Mouse (Mus musculus): Measurements from ENCODE around the gene Spata21. TPM values are rescaled to one million over a fixed set of nuclear protein-coding genes. Genes with fewer than 3 reads are reported as not detected.

Gene Spata21
- polyA plus RNA-seq, 1 experiment from 2014 or later, result 0.95 TPM

GRCm38 (mm10) chr4:141113831-141114230, 25.7 kb downstream of the Spata21 start:
- no peak overlapping the region for H3K4me2 ChIP-seq (replicated peaks; ENCODE audit: low read depth, low read length)
- peaks cover 6% of the 10 kb centered on the region for H3K9me3 ChIP-seq (ENCODE audit: control insufficient read depth, low read length)
- H3K4me1 ChIP-seq (ENCODE audit: control insufficient read depth, insufficient read depth, low read length), result no peaks in the 10 kb centered on the region
- no peaks in the 10 kb centered on the region for H3K27me3 ChIP-seq (ENCODE audit: control insufficient read depth, insufficient read depth, low read length)
- 70% methylated on average over 7 of the region's 7 CpGs for WGBS
- no peak overlapping the region for H3K9ac ChIP-seq (ENCODE audit: low read depth, low read length)
- 0 out of 2 replicates have a peak, but pooled peaks have one; percentile 36 for ATAC-seq (ENCODE audit: low FRiP score, low TSS enrichment)
- no peak overlapping the region for H3K4me3 ChIP-seq (ENCODE audit: low read length)
- H3K36me3 ChIP-seq (ENCODE audit: control insufficient read depth, insufficient read depth, low read length), result peaks cover 77% of the 10 kb centered on the region
- H3K27ac ChIP-seq (ENCODE audit: low read depth, low read length), result no peak overlapping the region

- ATAC-seq (ENCODE audit: low FRiP score, low TSS enrichment), result no peak
- H3K27ac ChIP-seq (ENCODE audit: low read depth, low read length), result 0 out of 2 replicates have a peak overlapping the region, but pooled peaks have one; percentile 30
These were observed 26.4 kb downstream of the Spata21 start for GRCm38 (mm10) chr4:141114521-141114981.

GRCm38 (mm10) chr4:141115398-141115797, 27.3 kb downstream of the Spata21 start:
- H3K27me3 ChIP-seq (ENCODE audit: control insufficient read depth, insufficient read depth, low read length), result no peaks in the 10 kb centered on the region
- ATAC-seq (ENCODE audit: low FRiP score, low TSS enrichment), result no peak
- H3K4me1 ChIP-seq (ENCODE audit: control insufficient read depth, insufficient read depth, low read length), result no peaks in the 10 kb centered on the region
- no peak overlapping the region for H3K4me3 ChIP-seq (ENCODE audit: low read length)
- H3K27ac ChIP-seq (ENCODE audit: low read depth, low read length), result no peak overlapping the region
- WGBS, result 96% methylated on average over 8 of the region's 8 CpGs
- H3K4me2 ChIP-seq (replicated peaks; ENCODE audit: low read depth, low read length), result no peak overlapping the region
- H3K9ac ChIP-seq (ENCODE audit: low read depth, low read length), result no peak overlapping the region
- peaks cover 3% of the 10 kb centered on the region; the same call in 1 of the 2 replicates for H3K9me3 ChIP-seq (ENCODE audit: control insufficient read depth, low read length)
- peaks cover 75% of the 10 kb centered on the region for H3K36me3 ChIP-seq (ENCODE audit: control insufficient read depth, insufficient read depth, low read length)

More at GRCm38 (mm10) chr4:141114521-141114981, 26.4 kb downstream of the Spata21 start:
- 84% methylated on average over 6 of the region's 6 CpGs for WGBS
- Histone ChIP-seq H3K4me3 (ENCODE audit: low read length) (no peak overlapping the region), H3K9me3 (ENCODE audit: control insufficient read depth, low read length) (peaks cover 6% of the 10 kb centered on the region), H3K9ac (ENCODE audit: low read depth, low read length) (no peak overlapping the region), H3K27me3 (ENCODE audit: control insufficient read depth, insufficient read depth, low read length) (no peaks in the 10 kb centered on the region), H3K4me2 (replicated peaks; ENCODE audit: low read depth, low read length) (no peak overlapping the region), H3K36me3 (ENCODE audit: control insufficient read depth, insufficient read depth, low read length) (peaks cover 77% of the 10 kb centered on the region), H3K4me1 (ENCODE audit: control insufficient read depth, insufficient read depth, low read length) (no peaks in the 10 kb centered on the region)

GRCm38 (mm10) chr4:141118691-141119090, 30.6 kb downstream of the Spata21 start:
- peaks cover 53% of the 10 kb centered on the region for H3K36me3 ChIP-seq (ENCODE audit: control insufficient read depth, insufficient read depth, low read length)

GRCm38 (mm10) chr4:141120700-141121099, 32.6 kb downstream of the Spata21 start:
- no peak overlapping the region for H3K27ac ChIP-seq (ENCODE audit: low read depth, low read length)
- 26% methylated on average over 11 of the region's 11 CpGs for WGBS
- H3K9ac ChIP-seq (ENCODE audit: low read depth, low read length), result no peak overlapping the region
- H3K4me2 ChIP-seq (replicated peaks; ENCODE audit: low read depth, low read length), result no peak overlapping the region
- H3K9me3 ChIP-seq (ENCODE audit: control insufficient read depth, low read length), result no peaks in the 10 kb centered on the region
- H3K4me3 ChIP-seq (ENCODE audit: low read length), result no peak overlapping the region
- no peaks in the 10 kb centered on the region for H3K27me3 ChIP-seq (ENCODE audit: control insufficient read depth, insufficient read depth, low read length)
- peak; percentile 65 for ATAC-seq (ENCODE audit: low FRiP score, low TSS enrichment)
- H3K4me1 ChIP-seq (ENCODE audit: control insufficient read depth, insufficient read depth, low read length), result 0 out of 2 replicates have a peak, but pooled peaks cover 8% of the 10 kb centered on the region
- H3K36me3 ChIP-seq (ENCODE audit: control insufficient read depth, insufficient read depth, low read length), result peaks cover 35% of the 10 kb centered on the region

More at GRCm38 (mm10) chr4:141118691-141119090, 30.6 kb downstream of the Spata21 start:
- Histone ChIP-seq H3K4me1 (ENCODE audit: control insufficient read depth, insufficient read depth, low read length) (0 out of 2 replicates have a peak, but pooled peaks cover 7% of the 10 kb centered on the region), H3K27me3 (ENCODE audit: control insufficient read depth, insufficient read depth, low read length) (no peaks in the 10 kb centered on the region), H3K9me3 (ENCODE audit: control insufficient read depth, low read length) (no peaks in the 10 kb centered on the region), H3K4me2 (replicated peaks; ENCODE audit: low read depth, low read length) (no peak overlapping the region), H3K27ac (ENCODE audit: low read depth, low read length) (no peak overlapping the region), H3K4me3 (ENCODE audit: low read length) (no peak overlapping the region), H3K9ac (ENCODE audit: low read depth, low read length) (no peak overlapping the region)
- 81% methylated on average over 4 of the region's 4 CpGs for WGBS
- ATAC-seq (ENCODE audit: low FRiP score, low TSS enrichment), result no peak

GRCm38 (mm10) chr4:141122663-141123062, 34.5 kb downstream of the Spata21 start:
- H3K4me1 ChIP-seq (ENCODE audit: control insufficient read depth, insufficient read depth, low read length), result 0 out of 2 replicates have a peak, but pooled peaks cover 8% of the 10 kb centered on the region
- no peak overlapping the region for H3K4me2 ChIP-seq (replicated peaks; ENCODE audit: low read depth, low read length)
- H3K9me3 ChIP-seq (ENCODE audit: control insufficient read depth, low read length), result no peaks in the 10 kb centered on the region
- H3K27me3 ChIP-seq (ENCODE audit: control insufficient read depth, insufficient read depth, low read length), result no peaks in the 10 kb centered on the region
- no peak for ATAC-seq (ENCODE audit: low FRiP score, low TSS enrichment)
- no peak overlapping the region for H3K9ac ChIP-seq (ENCODE audit: low read depth, low read length)
- H3K4me3 ChIP-seq (ENCODE audit: low read length), result no peak overlapping the region
- peaks cover 17% of the 10 kb centered on the region for H3K36me3 ChIP-seq (ENCODE audit: control insufficient read depth, insufficient read depth, low read length)
- WGBS, result 71% methylated on average over 7 of the region's 7 CpGs
- H3K27ac ChIP-seq (ENCODE audit: low read depth, low read length), result no peak overlapping the region

- no peak overlapping the region for H3K27ac ChIP-seq (ENCODE audit: low read depth, low read length)
- no peaks in the 10 kb centered on the region for H3K9me3 ChIP-seq (ENCODE audit: control insufficient read depth, low read length)
- H3K4me1 ChIP-seq (ENCODE audit: control insufficient read depth, insufficient read depth, low read length), result 0 out of 2 replicates have a peak, but pooled peaks cover 8% of the 10 kb centered on the region
- no peaks in the 10 kb centered on the region for H3K27me3 ChIP-seq (ENCODE audit: control insufficient read depth, insufficient read depth, low read length)
- H3K4me3 ChIP-seq (ENCODE audit: low read length), result no peak overlapping the region
- H3K9ac ChIP-seq (ENCODE audit: low read depth, low read length), result no peak overlapping the region
- WGBS, result 22% methylated on average over 1 of the region's 1 CpGs
- peaks cover 12% of the 10 kb centered on the region for H3K36me3 ChIP-seq (ENCODE audit: control insufficient read depth, insufficient read depth, low read length)
- no peak overlapping the region for H3K4me2 ChIP-seq (replicated peaks; ENCODE audit: low read depth, low read length)
- no peak for ATAC-seq (ENCODE audit: low FRiP score, low TSS enrichment)
These were observed 34.9 kb downstream of the Spata21 start for GRCm38 (mm10) chr4:141123065-141123464.

- 63% methylated on average over 6 of the region's 6 CpGs for WGBS
- ATAC-seq (ENCODE audit: low FRiP score, low TSS enrichment), result no peak
- H3K27me3 ChIP-seq (ENCODE audit: control insufficient read depth, insufficient read depth, low read length), result no peaks in the 10 kb centered on the region
- no peak overlapping the region for H3K9ac ChIP-seq (ENCODE audit: low read depth, low read length)
- H3K4me1 ChIP-seq (ENCODE audit: control insufficient read depth, insufficient read depth, low read length), result peaks cover 38% of the 10 kb centered on the region
- no peaks in the 10 kb centered on the region for H3K9me3 ChIP-seq (ENCODE audit: control insufficient read depth, low read length)
- H3K4me3 ChIP-seq (ENCODE audit: low read length), result no peak overlapping the region
- no peaks in the 10 kb centered on the region for H3K36me3 ChIP-seq (ENCODE audit: control insufficient read depth, insufficient read depth, low read length)
- H3K27ac ChIP-seq (ENCODE audit: low read depth, low read length), result no peak overlapping the region
- no peak overlapping the region for H3K4me2 ChIP-seq (replicated peaks; ENCODE audit: low read depth, low read length)
These were observed 41.1 kb downstream of the Spata21 start for GRCm38 (mm10) chr4:141129190-141129710.

- peak overlapping the region; percentile 90 for H3K27ac ChIP-seq (ENCODE audit: low read depth, low read length)
- H3K4me3 ChIP-seq (ENCODE audit: low read length), result no peak overlapping the region
- no peak overlapping the region for H3K4me2 ChIP-seq (replicated peaks; ENCODE audit: low read depth, low read length)
- H3K4me1 ChIP-seq (ENCODE audit: control insufficient read depth, insufficient read depth, low read length), result peaks cover 52% of the 10 kb centered on the region
- no peak overlapping the region for H3K9ac ChIP-seq (ENCODE audit: low read depth, low read length)
- 46% methylated on average over 6 of the region's 6 CpGs for WGBS
- no peaks in the 10 kb centered on the region for H3K9me3 ChIP-seq (ENCODE audit: control insufficient read depth, low read length)
- no peaks in the 10 kb centered on the region for H3K36me3 ChIP-seq (ENCODE audit: control insufficient read depth, insufficient read depth, low read length)
- ATAC-seq (ENCODE audit: low FRiP score, low TSS enrichment), result no peak
- no peaks in the 10 kb centered on the region for H3K27me3 ChIP-seq (ENCODE audit: control insufficient read depth, insufficient read depth, low read length)
These were observed 42.7 kb downstream of the Spata21 start for GRCm38 (mm10) chr4:141130704-141131342.
